Mouse (Mus musculus) heart, adult 10 weeks (tissue): ENCODE measurements around the gene Rtp2. TPM values are rescaled to one million over a fixed set of nuclear protein-coding genes. Genes with fewer than 3 reads are reported as not detected.

Experiments used
- polyA plus RNA-seq: library from polyadenylated mRNA; stranded (reverse); fragments of 350-450 nt; fragmentation: Illumina TruSeq; extraction: RNeasy Lipid Tissue Mini Kit (QIAGEN cat#74804); gene quantifications from one replicate; pipeline ENCODE4 v1.2.3, GENCODE M21; 2014; ENCODE audit warnings: low read depth, low replicate concordance

Rtp2 gene
- not detected for polyA plus RNA-seq

DNA sequence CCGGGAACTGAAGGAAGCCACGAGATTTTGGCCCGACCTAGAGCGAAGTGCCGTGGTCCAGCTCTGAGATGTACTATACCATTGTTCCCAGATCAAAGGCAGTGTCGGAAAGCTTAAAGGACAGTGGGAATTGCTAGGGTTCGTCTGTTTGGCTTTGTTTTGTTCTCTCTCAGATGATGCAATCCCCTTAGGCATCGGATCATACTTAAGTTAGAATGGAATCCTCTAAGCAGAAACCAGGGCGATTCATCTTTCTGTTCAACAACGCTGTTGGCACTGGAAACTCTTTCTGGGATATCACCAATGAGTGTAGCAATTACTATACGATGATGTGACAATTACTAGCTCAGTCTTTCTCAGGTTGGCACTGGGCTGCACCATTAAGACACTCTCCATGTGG, at the start of gene Rtp2:
Rtp2 (minus strand) TSS at position 101 of the 400 bp plus-strand sequence.

DNA sequence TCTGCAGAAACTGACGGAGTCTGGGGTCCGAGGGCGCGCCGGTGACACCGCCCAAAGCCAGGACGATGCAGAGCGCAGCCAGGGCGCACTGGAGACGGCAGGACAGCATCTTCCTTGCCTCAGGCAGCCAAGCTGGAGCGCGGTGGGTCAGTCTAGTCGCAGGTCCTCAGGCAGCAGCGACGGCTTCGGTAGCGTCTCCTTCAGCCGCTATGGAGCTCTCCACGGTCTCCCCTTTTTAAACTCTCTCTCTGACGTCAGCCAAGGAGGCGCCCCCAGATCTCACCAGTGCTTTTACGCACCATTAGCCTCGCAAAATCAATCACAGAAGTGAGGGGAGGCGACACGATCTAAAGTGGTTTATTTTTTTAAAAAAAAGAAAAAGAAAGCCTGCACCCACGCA, 41.6 kb downstream of the Rtp2 start, which contains the start of gene Sst:
Sst (minus strand) TSS at position 323 of the 400 bp plus-strand sequence.

Other genes starting within 250 kb of the Rtp2 start
- gene Sst, start 41.4 kb downstream of the Rtp2 start, polyA plus RNA-seq: not detected
- not detected for gene Gm37419, start 56.1 kb upstream of the Rtp2 start, polyA plus RNA-seq
- 15.7 TPM for gene Bcl6, start 56.5 kb upstream of the Rtp2 start, polyA plus RNA-seq